Mouse (Mus musculus) yolk sac, embryonic 10.5 days (tissue): ENCODE results near the gene Arpp19.

Source experiments
- DNase-seq: peaks from one replicate; pipeline ENCODE4 v3.0.0-alpha.2; 2017; ENCODE audit warnings: low spot score

Arpp19 gene

GRCm38 (mm10) chr9:75102131-75102530 lies 64.7 kb downstream of the Arpp19 start:
- DNase-seq, result no peak
